Mouse (Mus musculus) cerebellum, adult (tissue): ENCODE measurements around the gene Eya2.
"Not testable (repeated sequence)": the region's sequence is repeated elsewhere in the genome, so short reads cannot be mapped to it uniquely, and the experiment has no call there.

Source experiments
- ATAC-seq: cut with Nextera tagmentation; 2 replicates; pipeline ENCODE4 v1.9.2; 2017; ENCODE audit warnings: mild to moderate bottlenecking, moderate library complexity, mixed read lengths; ENCODE audit not compliant: insufficient number of reproducible peaks, low FRiP score, low TSS enrichment

Eya2 gene

DNA sequence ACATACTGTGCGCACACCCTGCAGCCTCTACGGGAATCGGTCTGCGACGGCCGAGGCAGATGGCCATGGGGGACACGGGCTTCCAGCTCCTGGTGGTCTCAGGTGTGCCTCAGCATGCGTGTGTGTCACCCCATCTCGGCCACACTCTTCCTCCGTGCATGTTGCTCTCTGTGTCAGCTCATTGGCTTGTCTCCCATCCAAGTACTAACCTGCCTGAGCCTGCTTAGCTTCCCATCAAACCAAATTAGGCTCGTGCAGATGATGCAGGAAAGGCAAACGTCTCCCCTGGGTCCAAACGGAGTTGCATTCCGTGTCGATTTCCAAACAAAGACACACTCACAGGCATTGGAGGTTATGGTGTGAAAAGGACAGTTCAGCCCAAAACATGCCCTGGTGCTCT is 163.0 kb downstream of the Eya2 start:
- no peak for ATAC-seq

GRCm38 (mm10) chr2:165758534-165758933 is 163.7 kb downstream of the Eya2 start:
- no peak for ATAC-seq

GRCm38 (mm10) chr2:165759421-165759985 is 164.7 kb downstream of the Eya2 start:
- no peak for ATAC-seq

GRCm38 (mm10) chr2:165768805-165769358 is 174.1 kb downstream of the Eya2 start:
- no peak for ATAC-seq

DNA sequence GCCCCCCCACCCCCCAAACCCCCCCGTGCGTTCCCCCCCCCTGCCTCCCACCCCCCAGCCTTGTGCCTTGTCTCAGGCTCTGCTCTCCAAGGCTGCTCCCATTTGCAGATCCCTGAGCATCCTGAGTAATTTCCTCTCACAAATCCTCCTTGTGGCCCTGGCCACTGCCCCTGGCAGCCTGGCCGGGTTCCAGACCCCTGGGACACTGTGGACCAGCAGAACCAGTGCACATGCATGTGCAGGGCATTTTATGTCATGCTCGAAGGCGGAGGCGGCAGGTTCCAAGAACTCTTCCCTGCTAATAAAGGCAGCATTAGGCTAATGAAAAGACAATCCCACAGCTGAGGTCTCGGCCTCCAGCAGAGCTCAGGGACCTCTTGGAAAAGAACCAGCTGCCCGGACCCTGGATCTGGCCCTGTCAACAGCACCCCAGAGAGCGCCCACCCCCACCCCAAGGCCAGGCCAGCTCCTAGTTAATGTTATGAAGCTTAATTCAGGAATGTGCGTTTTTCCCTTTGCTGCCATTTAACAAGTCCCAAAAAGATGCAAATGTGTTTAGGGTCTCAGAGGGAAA is 174.6 kb downstream of the Eya2 start:
- ATAC-seq, result no peak

DNA sequence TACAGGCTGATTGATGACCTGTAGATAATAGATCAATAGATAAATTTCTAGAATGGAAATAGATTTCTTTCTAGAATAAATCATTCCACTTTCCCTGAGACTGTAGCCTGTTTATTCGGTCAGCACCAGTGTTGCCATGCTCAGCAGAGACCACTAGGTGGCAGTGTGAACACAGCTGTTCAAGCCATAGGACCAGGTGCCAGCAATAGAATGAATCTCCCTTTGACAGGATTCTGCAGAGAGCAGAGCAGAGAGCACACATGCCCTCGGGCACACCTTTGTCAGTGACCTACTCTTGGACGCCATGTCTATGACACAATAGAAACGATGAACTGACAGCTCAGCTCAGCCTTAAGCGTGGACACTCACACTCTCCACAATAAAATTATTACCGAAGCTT is 184.1 kb downstream of the Eya2 start:
- peak; percentile 77 for ATAC-seq

GRCm38 (mm10) chr2:165782324-165782723 is 187.5 kb downstream of the Eya2 start:
- no peak for ATAC-seq

DNA sequence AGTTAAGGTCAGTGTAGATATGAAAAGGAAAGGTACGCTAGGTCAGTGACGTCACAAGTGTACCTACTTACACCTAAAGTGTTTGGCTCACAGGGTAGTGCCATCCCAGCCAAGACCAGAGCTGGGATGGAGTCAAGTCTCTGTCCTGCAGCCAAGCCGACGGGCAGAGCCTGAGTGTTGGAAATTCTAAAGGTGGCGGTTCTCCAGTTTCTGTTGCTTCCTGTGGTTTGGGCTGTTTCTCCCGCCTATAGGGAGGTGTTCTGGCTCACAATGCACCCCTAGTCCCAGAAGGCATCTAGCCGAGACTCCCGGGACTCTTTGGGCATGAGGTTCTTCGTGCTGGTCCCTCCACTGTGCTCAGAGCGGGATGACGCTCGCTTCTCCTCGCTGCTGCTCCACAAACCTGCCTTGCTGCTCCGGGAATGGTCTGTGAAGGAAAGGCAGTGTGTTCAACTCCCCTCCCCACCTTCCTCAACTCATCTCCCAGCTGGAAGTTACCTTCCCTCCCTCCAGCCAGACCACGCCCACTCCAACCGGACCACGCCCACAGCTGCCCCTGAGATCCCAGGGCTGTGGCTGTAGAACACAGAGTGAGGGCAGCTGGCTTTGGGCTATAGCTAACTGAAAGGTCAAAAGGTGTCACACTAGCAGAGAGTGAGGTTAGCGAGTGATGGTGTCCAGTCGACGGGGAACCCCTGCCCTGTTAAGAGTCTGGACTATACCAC is 190.6 kb downstream of the Eya2 start:
- no peak for ATAC-seq

DNA sequence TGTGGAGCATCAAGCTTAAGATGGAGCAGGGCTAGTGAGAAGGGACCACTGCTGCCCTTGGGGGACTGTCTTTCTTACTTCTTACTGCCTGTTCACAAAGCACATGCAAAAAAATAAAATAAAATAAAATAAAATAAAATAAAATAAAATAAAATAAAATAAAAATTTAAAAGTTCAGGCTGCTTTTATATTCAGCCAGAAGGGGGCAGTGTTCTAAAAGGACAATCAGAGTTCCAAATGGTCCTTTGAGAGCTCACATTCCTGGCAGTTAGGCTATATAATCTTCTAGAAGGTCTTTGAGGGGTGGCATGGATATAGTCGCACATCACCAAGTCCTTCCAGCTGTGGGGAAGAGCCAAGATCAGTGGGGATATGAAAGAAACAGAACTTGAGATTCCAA is 191.6 kb downstream of the Eya2 start:
- ATAC-seq, result no peak

DNA sequence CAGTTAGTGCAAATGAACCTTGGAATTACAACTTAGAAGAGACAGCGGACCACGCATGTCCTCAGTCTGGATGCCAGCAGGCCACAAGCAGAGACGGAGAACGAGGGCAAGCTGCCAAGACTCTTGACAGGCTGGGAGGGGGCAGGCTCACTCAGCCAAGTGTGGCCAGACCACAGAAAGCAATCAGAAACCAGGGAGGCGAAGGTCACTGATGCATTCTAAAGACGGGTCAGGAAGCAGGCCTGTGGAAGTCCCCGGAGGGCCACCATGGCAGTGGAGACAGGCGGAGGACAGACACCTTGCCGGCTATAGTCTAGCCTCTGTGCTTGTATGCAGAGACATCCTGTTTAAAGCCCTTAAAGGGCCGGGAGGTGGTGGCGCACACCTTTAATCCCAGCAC is 193.2 kb downstream of the Eya2 start:
- ATAC-seq, result peak; percentile 45; the same call in 1 of the 2 replicates

DNA sequence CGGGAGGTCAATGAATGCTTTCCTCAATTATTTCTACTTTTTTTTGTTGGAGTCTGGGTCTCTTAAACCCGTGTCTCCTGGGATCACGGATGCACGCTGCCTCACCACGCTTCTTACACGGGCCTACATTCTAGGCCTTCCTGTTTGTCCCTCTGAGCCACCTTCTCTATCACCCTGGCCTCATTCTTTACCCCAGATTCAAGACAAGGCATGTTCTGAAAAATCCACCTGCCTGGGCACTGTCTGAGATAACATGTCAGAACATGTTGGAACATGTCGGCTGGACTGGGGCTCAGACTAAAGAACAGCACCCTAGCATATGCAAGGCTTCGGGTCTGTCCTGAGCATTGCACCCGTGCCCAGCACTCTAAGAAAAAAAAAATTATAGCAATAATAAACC is 194.0 kb downstream of the Eya2 start:
- no peak for ATAC-seq

DNA sequence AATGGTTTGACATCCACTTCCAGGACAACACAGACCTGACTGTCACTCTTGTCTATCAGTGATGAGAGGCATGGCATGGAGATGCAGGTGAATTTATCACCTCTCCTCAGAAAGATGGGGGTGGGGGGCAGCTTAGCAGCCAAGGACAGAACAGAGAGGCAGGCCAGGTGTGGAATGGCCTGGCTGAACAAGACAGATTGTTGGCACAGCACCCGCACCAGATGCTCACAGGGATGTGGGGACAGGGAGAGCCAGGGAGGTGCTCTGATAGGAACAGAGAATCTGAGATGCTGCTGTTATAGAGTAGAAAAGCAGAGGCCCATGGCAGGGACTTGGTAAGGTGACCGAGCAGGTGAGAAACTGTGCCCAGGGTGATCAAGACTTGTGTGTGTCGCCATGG is 194.8 kb downstream of the Eya2 start:
- ATAC-seq, result no peak

DNA sequence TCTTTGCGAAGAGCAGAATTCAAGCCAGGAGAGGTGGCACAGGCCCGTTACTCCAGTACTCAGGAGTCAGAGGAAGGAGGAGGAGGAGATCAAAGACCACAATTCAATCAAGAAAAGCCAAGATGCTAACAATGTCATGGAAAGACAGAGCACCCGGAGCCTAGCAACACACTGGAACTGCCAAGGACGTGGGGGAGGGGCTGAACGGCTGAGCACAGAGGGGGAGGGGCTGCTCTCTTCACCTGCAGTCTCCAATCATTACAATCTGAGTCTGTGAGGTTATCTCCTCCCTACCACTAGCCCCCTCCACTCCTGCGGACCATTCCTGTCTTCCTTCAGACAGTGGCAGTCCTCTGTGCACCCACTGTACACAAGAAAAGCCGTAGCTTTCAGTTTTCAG is 196.2 kb downstream of the Eya2 start:
- no peak for ATAC-seq

DNA sequence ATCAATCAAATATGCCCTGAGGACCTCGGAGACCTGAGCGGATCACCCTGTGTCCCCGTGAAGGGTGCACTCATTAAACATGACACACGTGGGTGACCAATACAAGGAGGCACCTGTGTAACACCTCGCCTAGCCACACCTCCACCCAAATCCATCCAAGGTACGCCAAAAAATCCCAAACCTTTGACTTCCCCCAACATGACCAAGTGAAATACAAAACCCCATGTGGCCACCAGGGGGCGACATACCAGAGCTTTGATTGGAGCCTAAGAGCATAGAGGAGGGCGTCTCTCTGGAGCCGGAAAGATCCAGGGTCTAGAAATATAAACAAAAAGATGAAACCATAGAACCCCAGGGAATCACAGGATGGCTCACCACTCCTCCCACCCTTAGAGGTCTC is 196.8 kb downstream of the Eya2 start:
- ATAC-seq, result 0 out of 2 replicates have a peak, but pooled peaks have one; percentile 16

DNA sequence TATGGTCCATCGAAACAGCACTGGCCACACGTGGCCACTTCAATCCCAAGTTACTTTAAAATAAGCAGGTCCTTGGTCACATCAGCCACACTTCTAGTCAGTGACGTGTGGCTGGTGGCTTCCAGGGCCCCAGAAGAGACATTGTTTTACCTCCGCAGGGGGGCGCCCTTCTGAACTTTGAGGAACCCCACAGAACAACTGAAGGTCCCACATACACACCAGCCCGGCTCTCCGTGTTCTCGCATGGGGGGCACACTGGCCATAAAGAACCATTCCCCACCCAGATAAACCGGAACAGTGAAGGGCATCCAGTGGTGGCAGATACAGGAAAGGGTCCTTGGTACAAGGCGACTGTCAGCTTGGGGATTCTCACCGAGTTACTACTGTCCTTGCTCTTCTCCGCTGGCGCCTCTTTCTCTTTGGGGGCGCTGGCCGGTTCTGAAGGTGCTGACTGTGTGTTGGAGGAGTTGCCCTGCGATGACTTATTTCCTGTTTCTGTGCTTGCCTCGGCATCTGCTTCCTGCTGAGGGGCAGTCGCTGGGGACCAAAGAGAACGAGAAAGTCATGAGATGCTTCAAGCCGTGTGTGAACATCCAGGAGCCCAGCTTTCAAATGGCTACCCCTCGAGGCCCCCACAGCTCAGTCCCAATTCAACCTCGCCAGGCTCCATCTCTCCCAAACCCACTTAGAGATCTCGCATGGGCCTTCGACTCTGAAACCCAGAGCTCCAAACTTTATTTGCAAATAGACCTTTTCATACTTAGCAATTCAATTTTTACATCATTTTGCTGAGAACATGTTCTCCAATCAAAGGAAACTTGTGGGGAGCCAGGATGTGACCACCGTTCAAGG is 197.8 kb downstream of the Eya2 start:
- ATAC-seq, result no peak

GRCm38 (mm10) chr2:165793283-165793638 is 198.4 kb downstream of the Eya2 start:
- ATAC-seq, result no peak

GRCm38 (mm10) chr2:165797876-165798275 is 203.0 kb downstream of the Eya2 start:
- no peak for ATAC-seq

GRCm38 (mm10) chr2:165800174-165800573 is 205.3 kb downstream of the Eya2 start:
- not testable (repeated sequence) for ATAC-seq

- ATAC-seq, result no peak
Measured at GRCm38 (mm10) chr2:165808179-165808975, 213.5 kb downstream of the Eya2 start.

- ATAC-seq, result no peak
Measured at GRCm38 (mm10) chr2:165809091-165809490, 214.3 kb downstream of the Eya2 start.
